Mouse (Mus musculus) hindbrain, embryonic 14.5 days (tissue): ENCODE data around the gene Kcnh3. TPM values are rescaled to one million over a fixed set of nuclear protein-coding genes. Genes with fewer than 3 reads are reported as not detected.

Experiments
- ATAC-seq: fragments of 200-750 bp; cut with Nextera tagmentation; 2 replicates; pipeline ENCODE4 v1.8.0; 2017; ENCODE audit warnings: moderate number of reproducible peaks, mild to moderate bottlenecking, moderate TSS enrichment, moderate library complexity; ENCODE audit not compliant: low FRiP score
- DNase-seq: peaks from one replicate; pipeline ENCODE4 v3.0.0-alpha.2; 2015; ENCODE audit warnings: low spot score
- H3K27ac ChIP-seq: fragments of 300-500 bp; sonication (generic); 2 replicates; pipeline ENCODE4 v1.5.1; 2014; ENCODE audit warnings: mild to moderate bottlenecking, moderate library complexity
- H3K27me3 ChIP-seq: fragments of 300-500 bp; sonication (generic); 2 replicates; pipeline ENCODE4 v1.6.1; 2014; ENCODE audit warnings: mild to moderate bottlenecking, low read length, mixed read lengths; ENCODE audit not compliant: control insufficient read depth, insufficient read depth
- H3K36me3 ChIP-seq: fragments of 300-500 bp; sonication (generic); replicated peaks from 2 replicates; pipeline ENCODE4 v1.6.1; 2014; ENCODE audit not compliant: control insufficient read depth, insufficient read depth
- H3K4me1 ChIP-seq: fragments of 300-500 bp; sonication (generic); replicated peaks from 2 replicates; pipeline ENCODE4 v1.6.1; 2014; ENCODE audit warnings: antibody characterized with exemption, low read length, mixed read lengths; ENCODE audit not compliant: control insufficient read depth, insufficient read depth
- H3K4me2 ChIP-seq: fragments of 300-500 bp; sonication (generic); replicated peaks from 2 replicates; pipeline ENCODE4 v1.6.1; 2014; ENCODE audit warnings: mild to moderate bottlenecking, moderate library complexity
- H3K4me3 ChIP-seq: fragments of 300-500 bp; sonication (generic); replicated peaks from 2 replicates; pipeline ENCODE4 v1.5.1; 2014; ENCODE audit warnings: mild to moderate bottlenecking, low read length
- H3K9ac ChIP-seq: fragments of 300-500 bp; sonication (generic); 2 replicates; pipeline ENCODE4 v1.6.1; 2014
- H3K9me3 ChIP-seq: fragments of 300-500 bp; sonication (generic); 2 replicates; pipeline ENCODE4 v1.6.1; 2016; ENCODE audit warnings: low read length; ENCODE audit not compliant: control insufficient read depth
- WGBS: fragments of 180-500 bp; shearing (Covaris S2); extraction: QIAGEN DNeasy Blood & Tissue Kit; methylation state at CpG from one replicate; pipeline ENCODE4 v1.1.7; 2014; 5-methylcytosine and 5-hydroxymethylcytosine counted together
- polyA plus RNA-seq: library from polyadenylated mRNA; unstranded; fragments of >200 nt; fragmentation: Nextera tagmentation; extraction: Ambion mirVana; gene quantifications from 2 replicates; pipeline ENCODE4 v1.2.1, GENCODE M21; 2014

Kcnh3 gene
- polyA plus RNA-seq, 1 experiment from 2014 or later: 0.96 TPM

DNA sequence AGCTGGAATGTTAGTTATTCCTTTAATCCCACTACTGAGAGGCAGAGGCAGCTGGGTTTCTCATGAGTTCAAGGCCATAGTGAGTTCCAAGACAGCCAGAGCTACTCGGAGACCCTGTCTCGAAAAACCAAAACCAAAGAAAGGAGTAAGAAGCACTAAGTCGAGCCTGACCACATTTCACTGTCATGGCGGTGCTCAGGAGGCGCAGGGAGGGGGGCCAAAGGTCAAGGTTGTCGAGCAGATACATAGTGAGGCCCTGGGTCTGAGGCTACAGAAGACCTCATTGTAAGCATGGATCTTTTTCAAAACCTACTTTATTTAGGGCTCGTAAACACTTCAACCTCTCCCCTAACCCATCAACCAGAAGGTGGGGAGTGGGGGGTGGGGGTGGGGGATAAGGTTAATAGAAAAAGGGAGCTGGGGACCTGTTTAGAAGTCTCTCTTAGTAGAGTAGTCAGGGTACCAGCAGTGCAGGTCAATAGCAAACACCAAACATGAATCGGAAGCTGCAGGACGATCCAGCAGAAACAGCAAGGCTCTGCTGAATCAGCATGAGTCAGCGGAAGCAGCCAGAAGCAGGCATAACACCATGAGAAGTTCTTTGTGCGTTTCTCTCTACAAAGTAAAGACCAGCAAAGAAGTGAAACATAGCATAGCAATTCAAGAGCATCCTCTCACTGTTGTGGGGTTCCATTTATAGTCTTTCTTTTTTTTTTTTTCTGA lies 8.8 kb upstream of the Kcnh3 start:
- Histone ChIP-seq H3K4me2 (no peak overlapping the region), H3K9ac (no peak overlapping the region), H3K27ac (no peak overlapping the region), H3K36me3 (peaks cover 41% of the 10 kb centered on the region), H3K9me3 (no peaks in the 10 kb centered on the region), H3K4me1 (no peaks in the 10 kb centered on the region), H3K4me3 (no peak overlapping the region), H3K27me3 (peaks cover 18% of the 10 kb centered on the region; the same call in 1 of the 2 replicates)
- ATAC-seq (no peak), DNase-seq (no peak)
- WGBS: 87% methylated on average over 11 of the region's 11 CpGs

DNA sequence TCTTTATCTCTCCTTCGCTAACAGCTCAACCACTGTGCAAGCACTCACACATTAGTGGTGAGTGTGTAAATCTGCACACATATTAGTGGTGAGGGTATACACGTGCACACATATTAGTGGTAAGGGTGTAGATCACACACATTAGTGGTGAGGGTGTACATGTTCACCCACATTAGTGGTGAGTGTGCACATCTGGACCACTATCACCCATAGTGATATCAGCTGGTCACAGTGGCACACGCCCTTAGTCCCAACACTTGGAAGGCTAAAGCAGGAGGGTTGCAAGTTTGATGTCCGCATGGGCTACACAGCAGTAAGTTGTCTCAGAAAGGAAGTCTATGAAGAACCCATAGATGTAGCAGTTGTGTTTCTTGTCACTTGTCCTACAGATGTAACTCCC lies 7.0 kb upstream of the Kcnh3 start:
- 93% methylated on average over 4 of the region's 4 CpGs for WGBS

DNA sequence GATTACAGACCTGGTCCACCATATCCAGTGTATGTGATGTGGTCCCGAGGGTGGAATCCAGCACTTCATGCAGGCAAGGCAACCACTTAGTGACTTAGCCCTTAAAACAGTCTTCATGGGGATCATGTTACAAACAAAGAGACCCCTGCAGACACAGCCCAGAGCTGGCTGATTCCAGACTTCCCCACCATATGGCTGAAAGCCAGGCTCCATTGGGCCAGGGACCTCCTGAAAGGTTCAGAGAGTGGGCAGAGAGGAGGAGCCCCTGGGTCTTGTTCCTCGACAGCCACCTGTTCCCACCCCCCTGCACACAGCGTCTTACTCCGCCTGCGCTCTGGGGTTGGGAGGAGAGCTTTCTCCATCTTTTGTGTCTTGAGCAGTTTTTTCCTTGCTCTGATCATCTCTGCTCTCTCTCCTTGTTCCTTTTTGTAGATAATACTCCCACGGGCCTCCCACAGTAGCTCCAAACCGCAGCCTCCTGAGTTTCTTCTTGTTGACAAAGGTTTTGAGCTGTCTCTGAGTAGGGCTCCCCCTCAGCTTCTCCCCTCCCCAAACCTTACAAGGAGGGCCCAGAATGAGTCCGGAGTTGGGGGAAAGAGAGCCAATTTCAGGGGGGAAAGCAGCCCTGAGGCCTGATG lies 3.2 kb upstream of the Kcnh3 start:
- H3K27me3 ChIP-seq: peaks cover 73% of the 10 kb centered on the region
- H3K9ac ChIP-seq: no peak overlapping the region
- H3K9me3 ChIP-seq: no peaks in the 10 kb centered on the region
- H3K4me2 ChIP-seq: no peak overlapping the region
- H3K4me1 ChIP-seq: peaks cover 24% of the 10 kb centered on the region
- no peak overlapping the region for H3K4me3 ChIP-seq
- no peak overlapping the region for H3K27ac ChIP-seq
- 15% methylated on average over 8 of the region's 8 CpGs for WGBS
- no peaks in the 10 kb centered on the region for H3K36me3 ChIP-seq
- ATAC-seq: no peak
- DNase-seq: no peak

More for the DNA sequence above, 7.0 kb upstream of the Kcnh3 start:
- H3K9me3 ChIP-seq: no peaks in the 10 kb centered on the region
- no peak for ATAC-seq
- H3K4me1 ChIP-seq: no peaks in the 10 kb centered on the region
- H3K27ac ChIP-seq: no peak overlapping the region
- H3K27me3 ChIP-seq: peaks cover 35% of the 10 kb centered on the region
- H3K9ac ChIP-seq: no peak overlapping the region
- DNase-seq: no peak
- no peak overlapping the region for H3K4me3 ChIP-seq
- H3K36me3 ChIP-seq: peaks cover 23% of the 10 kb centered on the region
- no peak overlapping the region for H3K4me2 ChIP-seq

DNA sequence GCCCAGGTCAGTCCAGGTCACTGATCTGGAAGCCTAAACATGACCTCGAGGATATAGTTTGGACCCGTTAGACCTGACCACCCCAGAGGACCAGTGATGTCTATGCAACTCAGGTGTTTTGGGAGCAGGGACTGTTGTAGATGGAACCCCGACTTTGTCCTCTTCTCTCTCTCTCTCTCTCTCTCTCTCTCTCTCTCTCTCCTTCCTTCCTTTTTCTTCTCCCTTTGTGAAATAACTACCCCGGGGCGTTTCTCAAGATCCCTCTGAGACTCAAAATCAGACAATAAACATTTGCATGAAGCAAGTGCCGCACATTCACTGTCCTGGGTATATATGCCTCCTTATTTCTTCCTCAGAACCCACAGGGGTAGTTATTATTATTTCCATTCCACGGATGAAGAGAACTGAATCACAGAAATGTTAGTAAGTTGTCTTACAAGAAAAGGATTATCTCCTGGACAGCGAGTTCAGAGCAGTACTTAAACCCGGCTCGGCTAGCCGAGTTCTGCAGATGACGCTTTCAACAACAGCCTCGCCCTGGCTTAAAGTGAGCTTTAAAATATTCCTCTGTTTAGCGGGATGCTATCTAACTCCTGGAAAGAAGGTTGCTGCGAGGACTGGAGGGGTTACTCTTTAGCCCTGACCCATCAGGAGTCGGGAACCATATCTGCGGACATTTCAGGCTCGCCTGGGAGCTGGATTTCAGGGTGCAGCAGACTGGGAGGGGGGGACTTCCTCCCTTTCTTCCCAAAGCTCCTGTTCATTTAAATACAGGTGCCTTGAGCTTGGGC lies 1.7 kb upstream of the Kcnh3 start:
- Histone ChIP-seq H3K4me3 (peak overlapping the region; percentile 34), H3K9me3 (no peaks in the 10 kb centered on the region), H3K27me3 (peaks cover 85% of the 10 kb centered on the region), H3K27ac (no peak overlapping the region), H3K4me2 (peak overlapping the region; percentile 55), H3K36me3 (no peaks in the 10 kb centered on the region), H3K4me1 (peaks cover 24% of the 10 kb centered on the region), H3K9ac (no peak overlapping the region)
- no peak for ATAC-seq
- 8% methylated on average over 18 of the region's 18 CpGs for WGBS
- DNase-seq: peak; percentile 42

DNA sequence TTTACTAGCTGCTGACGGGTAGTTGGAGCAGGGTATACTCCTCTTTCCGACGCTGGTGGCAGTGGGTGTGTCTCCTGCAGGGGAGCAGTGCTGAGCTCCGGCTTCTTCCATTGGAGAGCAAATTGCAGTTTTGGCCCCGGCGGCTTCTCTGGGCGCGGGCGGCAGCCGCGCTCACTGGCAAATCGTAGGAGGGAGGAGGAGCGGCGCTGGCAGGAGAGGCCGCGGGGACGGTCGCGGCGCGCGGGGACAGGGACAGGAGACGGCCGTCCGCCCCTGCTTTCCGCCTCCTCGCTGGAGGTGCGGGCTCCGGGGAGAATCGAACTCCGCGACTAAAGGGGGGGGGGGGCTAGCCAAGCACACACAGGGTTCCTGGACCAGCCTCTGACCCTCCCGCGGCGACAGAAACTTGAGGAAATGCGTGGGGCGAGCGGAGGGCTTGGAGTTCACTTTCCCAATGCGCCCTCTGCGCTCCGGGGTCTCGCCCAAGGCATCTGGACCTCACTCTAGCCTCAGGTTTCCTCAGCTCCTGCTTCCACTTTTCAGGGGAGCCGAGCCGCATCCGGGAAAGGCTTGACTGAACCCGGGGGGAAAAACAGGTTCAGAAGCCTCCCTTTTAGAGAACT lies 965 bp upstream of the Kcnh3 start:
- H3K4me2 ChIP-seq: peak overlapping the region; percentile 55
- ATAC-seq: no peak
- H3K9me3 ChIP-seq: no peaks in the 10 kb centered on the region
- H3K36me3 ChIP-seq: no peaks in the 10 kb centered on the region
- H3K4me3 ChIP-seq: peak overlapping the region; percentile 34
- under 1% methylated on average over 44 of the region's 46 CpGs for WGBS
- no peak for DNase-seq
- H3K9ac ChIP-seq: no peak overlapping the region
- peaks cover 92% of the 10 kb centered on the region for H3K27me3 ChIP-seq
- H3K4me1 ChIP-seq: peaks cover 24% of the 10 kb centered on the region
- no peak overlapping the region for H3K27ac ChIP-seq

DNA sequence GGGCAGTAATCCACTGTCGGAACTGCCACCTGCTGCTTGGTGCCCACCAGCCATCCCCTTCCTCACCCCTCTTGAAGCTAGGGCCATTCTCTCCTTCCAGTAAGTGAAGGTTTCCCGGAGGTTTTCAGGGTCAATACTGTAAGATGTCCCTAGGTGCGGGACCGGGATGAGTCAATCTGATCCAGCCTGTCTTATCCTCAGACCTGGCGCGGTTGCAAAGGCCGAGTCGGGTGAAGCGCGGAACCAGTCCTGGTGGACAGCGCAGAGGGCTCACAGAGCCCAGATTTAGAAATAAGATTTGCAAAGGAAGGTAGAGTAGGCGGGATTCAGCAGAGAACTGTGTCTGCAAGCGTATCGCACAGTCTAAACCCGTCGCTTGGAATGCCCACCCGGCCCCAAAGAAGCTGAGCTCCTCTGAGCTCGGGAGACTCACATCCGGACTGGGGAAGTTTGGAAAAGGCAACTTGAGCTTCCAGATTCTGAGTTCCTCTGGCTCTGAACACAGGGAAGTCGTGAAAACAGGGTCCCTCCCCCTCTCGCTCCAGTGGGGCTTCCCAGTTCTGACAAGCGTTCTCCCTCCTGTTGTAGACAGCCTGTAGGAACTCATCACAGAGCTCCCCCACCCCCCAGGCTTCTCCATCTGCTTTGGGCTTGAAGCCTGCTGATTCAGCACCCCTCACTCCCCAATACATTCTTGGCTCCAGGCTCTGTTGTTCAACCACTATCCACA lies 585 bp downstream of the Kcnh3 start:
- DNase-seq: no peak
- H3K4me2 ChIP-seq: peak overlapping the region; percentile 55
- no peak overlapping the region for H3K27ac ChIP-seq
- H3K9me3 ChIP-seq: no peaks in the 10 kb centered on the region
- no peak for ATAC-seq
- H3K9ac ChIP-seq: no peak overlapping the region
- peak overlapping the region; percentile 34 for H3K4me3 ChIP-seq
- 2% methylated on average over 22 of the region's 22 CpGs for WGBS
- peaks cover 24% of the 10 kb centered on the region for H3K4me1 ChIP-seq
- H3K27me3 ChIP-seq: peaks cover 97% of the 10 kb centered on the region
- no peaks in the 10 kb centered on the region for H3K36me3 ChIP-seq

DNA sequence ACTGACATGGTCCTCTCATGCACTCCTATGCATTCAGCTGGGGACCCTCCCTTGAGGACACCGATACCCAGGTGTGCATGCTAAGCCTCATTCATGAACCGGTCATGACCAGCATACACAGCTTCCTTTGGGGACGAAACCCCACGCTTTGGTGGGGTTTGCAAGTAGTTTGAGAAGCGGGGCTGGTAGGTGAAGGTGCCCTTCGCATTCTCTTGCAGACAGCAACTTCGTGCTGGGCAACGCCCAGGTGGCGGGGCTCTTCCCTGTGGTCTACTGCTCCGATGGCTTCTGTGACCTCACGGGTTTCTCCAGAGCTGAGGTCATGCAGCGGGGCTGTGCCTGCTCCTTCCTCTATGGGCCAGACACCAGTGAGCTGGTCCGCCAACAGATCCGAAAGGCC lies 1.4 kb downstream of the Kcnh3 start:
- H3K4me1 ChIP-seq: peaks cover 24% of the 10 kb centered on the region
- DNase-seq (no peak), ATAC-seq (no peak)
- no peak overlapping the region for H3K9ac ChIP-seq
- peak overlapping the region; percentile 34; the same call in 1 of the 2 replicates for H3K4me3 ChIP-seq
- H3K27ac ChIP-seq: no peak overlapping the region
- peaks cover 90% of the 10 kb centered on the region for H3K27me3 ChIP-seq
- H3K36me3 ChIP-seq: no peaks in the 10 kb centered on the region
- H3K4me2 ChIP-seq: peak overlapping the region; percentile 55; the same call in 1 of the 2 replicates
- H3K9me3 ChIP-seq: no peaks in the 10 kb centered on the region
- WGBS: 15% methylated on average over 14 of the region's 14 CpGs

DNA sequence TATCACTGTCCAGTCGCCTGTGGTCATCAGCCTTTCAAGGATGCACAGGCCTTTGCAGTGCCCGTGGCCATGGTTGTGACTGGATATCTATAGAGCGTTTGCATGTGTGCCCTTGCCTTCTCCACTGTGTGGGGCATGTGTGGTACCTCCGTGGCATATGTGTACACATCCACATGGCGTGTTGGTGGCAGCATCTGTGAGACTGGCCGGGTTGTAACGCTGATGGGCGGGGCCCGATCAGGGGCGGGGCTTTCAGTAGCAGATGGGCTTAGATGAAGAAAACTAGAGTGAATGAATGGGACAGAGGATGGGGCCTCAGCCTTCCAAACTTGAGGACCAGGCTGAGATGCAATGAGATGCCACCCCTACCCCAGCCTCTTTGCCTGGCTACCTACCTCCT lies 7.3 kb downstream of the Kcnh3 start:
- DNase-seq (no peak), ATAC-seq (no peak)
- Histone ChIP-seq H3K36me3 (no peaks in the 10 kb centered on the region), H3K4me3 (no peak overlapping the region), H3K4me1 (no peaks in the 10 kb centered on the region), H3K4me2 (no peak overlapping the region), H3K27me3 (peaks cover 34% of the 10 kb centered on the region), H3K27ac (no peak overlapping the region), H3K9ac (no peak overlapping the region), H3K9me3 (no peaks in the 10 kb centered on the region)
- 71% methylated on average over 10 of the region's 10 CpGs for WGBS
